In the genomic region with DNA sequence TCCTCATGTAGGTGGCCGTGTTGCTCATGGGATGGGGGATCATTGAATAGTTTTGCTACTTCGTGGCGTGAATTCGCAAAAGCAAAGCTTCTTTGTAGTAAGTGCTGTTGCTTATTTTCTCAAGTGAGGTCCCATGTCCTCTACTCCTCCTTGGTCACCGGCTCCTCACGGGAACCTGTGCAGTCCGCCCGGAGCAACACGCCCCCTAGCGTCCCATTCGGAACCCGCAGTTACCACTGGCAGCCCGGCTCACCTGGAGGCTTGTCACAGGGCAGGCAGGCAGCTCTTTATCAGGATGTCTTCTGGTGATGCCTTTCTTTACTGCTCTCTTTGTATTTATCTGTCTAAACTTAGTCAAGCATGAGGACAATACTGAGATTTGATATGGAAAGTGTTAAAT, we compare ENCODE assay signal across 8 mouse cellular contexts.
DNase-seq lines count a peak whose midpoint lies in the region; ATAC-seq and TF ChIP-seq lines count a peak whose summit lies in the region.

No protein-coding gene starts in this region.

- DNase-seq in adrenal gland, adult (ENCODE audit: inconsistent age in 2 of 2, low spot score in 1 of 2), result peak; percentile 29 to 67
- no peak for DNase-seq in adrenal gland, adult 8-10 months
- peak; percentile 42 for DNase-seq in midbrain, embryonic 10.5 days (ENCODE audit: low spot score)
- peak; percentile 67 for DNase-seq in cerebellum, adult 9-11 months
- DNase-seq in kidney, adult 2 months, result peak; percentile 72
- peak; percentile 44 for DNase-seq in lung, postnatal 25 days (ENCODE audit: low spot score)
- DNase-seq in spleen, adult 12 weeks (ENCODE audit: low spot score), result no peak

- no peaks in the 10 kb centered on the region for H3K9me3 ChIP-seq in midbrain, embryonic 10.5 days (replicated peaks)
- no peaks in the 10 kb centered on the region for H3K9me3 ChIP-seq in midbrain, embryonic 15.5 days

- H3K4me3 ChIP-seq in midbrain, embryonic 10.5 days, result no peak overlapping the region
- H3K4me3 ChIP-seq in midbrain, embryonic 15.5 days, result no peak overlapping the region
- no peak overlapping the region for H3K4me3 ChIP-seq in kidney, adult 2 months (ENCODE audit: insufficient read depth, low read depth, low read length)

- H3K4me2 ChIP-seq in midbrain, embryonic 15.5 days, result no peak overlapping the region

- WGBS in midbrain, embryonic 10.5 days, result 14% methylated on average over 13 of the region's 13 CpGs
- 14% methylated on average over 13 of the region's 13 CpGs for WGBS in midbrain, embryonic 15.5 days
- WGBS in kidney, adult 2 months, result 23% methylated on average over 13 of the region's 13 CpGs

- ATAC-seq in midbrain, embryonic 15.5 days (replicated peaks), result no peak

- no peak overlapping the region for H3K27ac ChIP-seq in midbrain, embryonic 10.5 days (replicated peaks)
- H3K27ac ChIP-seq in midbrain, embryonic 15.5 days, result no peak overlapping the region
- no peak overlapping the region for H3K27ac ChIP-seq in kidney, adult 2 months (ENCODE audit: insufficient read depth, low read depth, low read length)

- H3K36me3 ChIP-seq in midbrain, embryonic 10.5 days, result no peaks in the 10 kb centered on the region
- no peaks in the 10 kb centered on the region for H3K36me3 ChIP-seq in midbrain, embryonic 15.5 days (replicated peaks)
- no peaks in the 10 kb centered on the region for H3K36me3 ChIP-seq in kidney, adult 2 months (ENCODE audit: control insufficient read depth, insufficient read depth, low read length)

- TF ChIP-seq POLR2A in kidney, adult 2 months (IDR thresholded peaks at IDR 0.05; ENCODE audit: low read depth, low read length), result no peak

- no peaks in the 10 kb centered on the region for H3K4me1 ChIP-seq in midbrain, embryonic 10.5 days
- H3K4me1 ChIP-seq in midbrain, embryonic 15.5 days, result peaks cover 10% of the 10 kb centered on the region
- H3K4me1 ChIP-seq in kidney, adult 2 months (ENCODE audit: control insufficient read depth, insufficient read depth, low read length), result peaks cover 2% of the 10 kb centered on the region; the same call in 1 of the 2 replicates

- no peak overlapping the region for H3K9ac ChIP-seq in midbrain, embryonic 15.5 days

- H3K27me3 ChIP-seq in midbrain, embryonic 10.5 days (ENCODE audit: low read depth, poor library complexity, severe bottlenecking), result no peaks in the 10 kb centered on the region
- no peaks in the 10 kb centered on the region for H3K27me3 ChIP-seq in midbrain, embryonic 15.5 days (replicated peaks)
- H3K27me3 ChIP-seq in kidney, adult 2 months (replicated peaks; ENCODE audit: control insufficient read depth, insufficient read depth, low read length), result no peaks in the 10 kb centered on the region

- peak; percentile 71 for TF ChIP-seq CTCF in kidney, adult 2 months (conservative IDR thresholded peaks at IDR 0.05; ENCODE audit: insufficient read depth, insufficient read length, low read depth, low read length)

Comparison
In these comparisons a context has a peak if more than half of its experiments do, and no peak if none do; other contexts are left out.
1. DNase-seq: peak in adrenal gland, adult (2 of 2), midbrain, embryonic 10.5 days (single experiment), cerebellum, adult 9-11 months (single experiment), kidney, adult 2 months (single experiment) and lung, postnatal 25 days (single experiment); none in adrenal gland, adult 8-10 months (single experiment) and spleen, adult 12 weeks (single experiment).